Mouse (Mus musculus) retina, embryonic 14.5 days (tissue): ENCODE measurements around the gene Rdx.

Experiments
- DNase-seq: peaks from one replicate; pipeline ENCODE4 v3.0.0-alpha.2; 2015; ENCODE audit warnings: low spot score

The Rdx gene

GRCm38 (mm10) chr9:52113091-52113490 lies 66.1 kb downstream of the Rdx start:
- DNase-seq: no peak

- DNase-seq: no peak
Observed at GRCm38 (mm10) chr9:52119212-52119611, 72.2 kb downstream of the Rdx start.

- DNase-seq: no peak
Observed at GRCm38 (mm10) chr9:52125225-52125624, 78.3 kb downstream of the Rdx start.

GRCm38 (mm10) chr9:52130348-52130747 lies 83.4 kb downstream of the Rdx start:
- DNase-seq: peak; percentile 38

GRCm38 (mm10) chr9:52132771-52133170 lies 85.8 kb downstream of the Rdx start:
- no peak for DNase-seq
